Mouse (Mus musculus) megakaryocyte, embryonic 14.5 days (primary cell): ENCODE measurements around the gene Plagl2.

Experiments
- FLI1 ChIP-seq: IDR thresholded peaks from 2 replicates; pipeline ENCODE4 v1.6.1; 2012; ENCODE audit warnings: low read length, inconsistent platforms, mixed read lengths
- GATA1 ChIP-seq: IDR thresholded peaks from 3 replicates; pipeline ENCODE4 v1.6.1; 2012; ENCODE audit warnings: mixed read lengths, low read length, inconsistent platforms, borderline replicate concordance

DNA sequence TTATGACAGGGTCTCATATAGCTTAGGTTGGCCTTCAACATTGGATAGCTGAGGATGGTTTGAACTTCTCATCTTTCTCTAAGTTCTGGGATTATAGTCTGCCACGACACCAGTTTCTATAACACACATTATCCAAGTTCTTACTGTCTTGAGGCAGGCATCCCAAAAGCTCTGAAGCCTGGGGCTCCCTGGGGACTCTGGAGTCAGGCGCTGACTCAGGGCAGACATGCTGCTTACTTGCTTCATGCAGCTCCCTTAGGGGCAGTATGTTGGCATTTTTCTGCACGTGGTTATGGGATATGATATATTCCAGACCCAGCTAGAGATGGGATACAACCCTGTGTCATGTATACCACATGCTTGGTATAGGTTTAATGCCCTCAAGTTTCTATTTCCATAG is 61.3 kb downstream of the Plagl2 start:
- TF ChIP-seq GATA1 (no peak), FLI1 (no peak)
